ENCODE assay signal across 10 mouse cellular contexts in the genomic region with DNA sequence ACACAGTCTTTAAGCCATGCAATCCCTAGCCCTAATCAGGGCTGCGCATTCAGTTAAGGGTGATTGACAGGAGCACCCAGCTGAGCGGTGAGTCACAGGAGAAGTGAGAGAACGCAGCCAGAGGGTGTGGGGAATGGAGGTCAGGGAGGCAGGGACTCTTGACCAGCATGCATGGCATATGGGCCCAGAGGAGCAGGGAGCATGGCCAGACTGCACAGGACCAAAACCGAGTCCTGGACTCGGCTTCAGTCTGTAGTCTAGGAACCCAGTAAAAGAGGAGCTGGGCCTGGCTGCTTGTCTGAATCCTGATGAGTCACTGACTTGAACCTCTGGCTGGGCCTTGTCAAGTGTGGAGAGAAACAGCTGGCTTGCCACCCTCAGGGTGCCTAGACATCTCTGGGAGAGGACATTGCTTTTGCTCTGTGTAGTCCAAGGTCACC.
A peak's percentile ranks its signal among the peaks of the same experiment; 100 is the strongest.
DNase-seq lines count a peak whose midpoint lies in the region; ATAC-seq and TF ChIP-seq lines count a peak whose summit lies in the region.
"Had no signal": no experiment of that assay in that cellular context is flagged by ENCODE, and none has a peak within 500 bp of the region (broad histone marks: within the 10 kb centered on the region; RNA-seq: fewer than 3 reads in every experiment).

No protein-coding gene starts in this region.

- no peak overlapping the region for H3K27ac ChIP-seq in kidney, postnatal 0 days
- no peak overlapping the region for H3K27ac ChIP-seq in intestine, embryonic 16.5 days (ENCODE audit: low read length)

- DNase-seq in cerebellum, postnatal 4 days (ENCODE audit: low spot score in 2 of 2), result no peak
- no peak for DNase-seq in kidney, postnatal 0 days (ENCODE audit: low spot score)
- no peak for DNase-seq in kidney, postnatal 4 days
- peak; percentile 35 for DNase-seq in adrenal gland, postnatal 14 days
- DNase-seq in urinary bladder, postnatal 10 days (ENCODE audit: low spot score), result no peak
- no peak for DNase-seq in thymus, postnatal 0 days (ENCODE audit: low spot score)
- DNase-seq: B cell, adult 2 months; heart, postnatal 14 days had no signal

- no peak overlapping the region for H3K4me2 ChIP-seq in kidney, postnatal 0 days (ENCODE audit: low read length)
- no peak overlapping the region for H3K4me2 ChIP-seq in intestine, embryonic 16.5 days (ENCODE audit: low read depth, low read length)

- H3K4me1 ChIP-seq in kidney, postnatal 0 days (replicated peaks; ENCODE audit: insufficient read depth, low read length), result peaks cover 7% of the 10 kb centered on the region; the same call in 1 of the 2 replicates
- H3K4me1 ChIP-seq in intestine, embryonic 16.5 days (ENCODE audit: control insufficient read depth, insufficient read depth, low read length), result no peaks in the 10 kb centered on the region; the same call in 1 of the 2 replicates

- H3K9me3 ChIP-seq in kidney, postnatal 0 days (replicated peaks; ENCODE audit: low read length), result no peaks in the 10 kb centered on the region
- no peaks in the 10 kb centered on the region for H3K9me3 ChIP-seq in intestine, embryonic 16.5 days (ENCODE audit: control insufficient read depth, low read length)

- no peak overlapping the region for H3K9ac ChIP-seq in kidney, postnatal 0 days (ENCODE audit: low read depth, low read length)
- H3K9ac ChIP-seq in intestine, embryonic 16.5 days (ENCODE audit: low read depth, low read length), result no peak overlapping the region

- WGBS in kidney, postnatal 0 days, result 63% methylated on average over 5 of the region's 5 CpGs
- WGBS in intestine, embryonic 16.5 days, result 61% methylated on average over 5 of the region's 5 CpGs

- TF ChIP-seq CTCF in kidney, postnatal 0 days (IDR thresholded peaks at IDR 0.05; ENCODE audit: low read depth), result no peak

- no peaks in the 10 kb centered on the region for H3K36me3 ChIP-seq in kidney, postnatal 0 days (ENCODE audit: insufficient read depth, low read length)
- H3K36me3 ChIP-seq in intestine, embryonic 16.5 days (ENCODE audit: control insufficient read depth, insufficient read depth, low read length), result no peaks in the 10 kb centered on the region

- ATAC-seq in cerebellum, adult (ENCODE audit: insufficient number of reproducible peaks, low FRiP score, low TSS enrichment), result peak; percentile 94
- ATAC-seq in kidney, postnatal 0 days (replicated peaks; ENCODE audit: low FRiP score, low read depth), result 0 out of 2 replicates have a peak, but pooled peaks have one; percentile 40
- ATAC-seq in intestine, embryonic 16.5 days, result peak; percentile 58; the same call in 1 of the 2 replicates

- H3K27me3 ChIP-seq in kidney, postnatal 0 days (ENCODE audit: insufficient read depth, low read length), result no peaks in the 10 kb centered on the region
- no peaks in the 10 kb centered on the region for H3K27me3 ChIP-seq in intestine, embryonic 16.5 days (replicated peaks; ENCODE audit: control insufficient read depth, insufficient read depth, low read length)

- H3K4me3 ChIP-seq in kidney, postnatal 0 days (replicated peaks; ENCODE audit: low read depth, low read length), result no peak overlapping the region
- no peak overlapping the region for H3K4me3 ChIP-seq in intestine, embryonic 16.5 days (ENCODE audit: low read length)

Comparison
In these comparisons a context has a peak if more than half of its experiments do, and no peak if none do; other contexts are left out.
1. ATAC-seq: peak in every context shown above with its lines; median percentile 94 in cerebellum, adult; 58 in intestine, embryonic 16.5 days; 40 in kidney, postnatal 0 days.